Mouse (Mus musculus): ENCODE results near the gene Acacb. TPM values are rescaled to one million over a fixed set of nuclear protein-coding genes. Genes with fewer than 3 reads are reported as not detected.

Gene Acacb
- polyA plus RNA-seq (2014; fragmentation: Nextera tagmentation; extraction: Ambion mirVana) = 2.9 and 3.6 TPM in 2 replicates

DNA sequence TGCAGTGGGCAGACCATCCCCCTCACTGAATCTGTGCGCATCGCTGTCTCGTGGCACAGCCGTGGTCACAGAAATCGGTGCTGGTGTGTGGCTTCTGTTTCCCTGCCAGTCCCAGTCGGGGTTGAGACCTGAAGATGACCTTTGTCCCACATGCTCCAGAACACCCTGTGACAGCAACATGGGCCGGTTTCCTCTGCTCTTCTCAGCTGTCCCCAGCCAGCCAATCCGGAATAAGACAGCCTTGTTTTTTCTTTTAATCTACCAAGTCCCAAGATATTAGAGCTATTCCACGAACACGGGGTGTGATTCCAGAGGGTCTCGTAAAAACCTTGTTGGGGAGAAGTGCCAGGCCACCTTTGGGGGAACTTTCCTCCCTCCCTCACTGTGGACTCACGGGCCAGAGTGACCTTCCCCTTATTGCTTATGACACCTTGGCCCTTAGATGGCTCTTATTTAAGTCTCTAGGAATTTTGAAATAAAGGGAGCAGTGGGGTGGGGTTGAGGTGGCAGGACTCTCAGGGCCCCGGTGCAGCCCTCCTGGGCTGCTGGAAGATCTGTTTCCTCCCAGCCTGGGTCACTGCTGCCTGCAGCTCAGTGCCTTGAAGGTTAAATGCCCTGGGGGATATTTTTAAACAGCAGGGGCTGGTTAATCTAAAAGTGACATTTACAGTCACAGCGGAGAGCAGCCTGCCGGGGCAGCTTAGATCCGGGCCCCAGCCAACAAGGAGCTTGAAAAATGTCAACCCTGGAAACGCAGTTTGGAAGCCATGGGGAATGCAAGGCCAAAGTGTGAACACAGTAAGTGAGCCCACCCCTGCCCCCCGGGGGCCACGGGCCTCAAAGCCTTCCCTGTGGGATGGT lies at the start of gene Acacb:
Gene Acacb, plus strand, starts transcription at position 508 of the 861 bp plus-strand sequence.
- Histone ChIP-seq H3K27me3 (ENCODE audit: control insufficient read depth, insufficient read depth, low read length) (no peaks in the 10 kb centered on the region), H3K4me1 (ENCODE audit: control insufficient read depth, insufficient read depth, low read length) (no peaks in the 10 kb centered on the region), H3K4me3 (ENCODE audit: low read depth, low read length) (no peak within 1 kb of the TSS), H3K27ac (replicated peaks; ENCODE audit: low read depth, low read length) (no peak within 1 kb of the TSS), H3K36me3 (replicated peaks; ENCODE audit: control insufficient read depth, insufficient read depth, low read depth, low read length) (no peaks in the 10 kb centered on the region), H3K9me3 (replicated peaks; ENCODE audit: control insufficient read depth, low read length) (no peaks in the 10 kb centered on the region), H3K9ac (replicated peaks; ENCODE audit: low read length) (no peak within 1 kb of the TSS), H3K4me2 (ENCODE audit: low read depth, low read length) (no peak within 1 kb of the TSS)
- 35% methylated on average over 19 of the region's 19 CpGs for WGBS
- DNase-seq (ENCODE audit: low spot score) = peak; percentile 15
- no peak for ATAC-seq (replicated peaks; ENCODE audit: insufficient number of reproducible peaks, low FRiP score, low TSS enrichment, low read depth)

DNA sequence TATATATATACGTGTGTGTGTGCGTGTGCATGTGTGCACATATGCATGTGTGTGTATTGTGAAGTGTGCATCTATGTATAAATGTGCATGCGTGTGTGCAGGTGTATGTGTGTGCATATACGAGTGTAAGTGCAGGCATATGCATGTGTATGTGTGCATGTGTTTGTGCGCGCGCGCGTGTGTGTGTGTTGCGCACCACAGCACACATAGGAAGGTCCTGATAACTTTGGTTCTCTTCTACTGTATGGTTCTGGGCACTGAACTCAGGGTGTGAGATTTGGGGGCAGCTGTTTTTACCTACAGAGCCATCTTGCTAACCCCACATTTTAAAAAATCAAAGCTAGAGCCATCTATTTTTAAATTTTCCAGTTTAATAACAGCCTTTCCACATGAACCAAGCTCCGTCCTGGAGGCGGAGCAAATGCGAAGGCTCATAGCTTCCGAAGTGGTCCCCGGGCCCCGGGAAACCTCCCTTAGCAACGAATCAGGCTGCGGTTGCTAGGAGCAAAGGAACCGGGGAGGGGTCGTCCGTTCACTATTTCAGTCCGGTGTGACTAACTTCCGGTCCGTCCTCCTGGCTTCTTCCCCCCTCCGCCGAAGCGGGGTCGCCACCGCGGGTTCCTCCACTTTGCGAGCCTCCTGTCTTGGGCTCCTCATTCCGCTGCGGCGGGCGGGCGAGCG lies 46.5 kb upstream of the Acacb start:
- no peaks in the 10 kb centered on the region for H3K36me3 ChIP-seq (replicated peaks; ENCODE audit: control insufficient read depth, insufficient read depth, low read depth, low read length)
- H3K4me3 ChIP-seq (ENCODE audit: low read depth, low read length) = peak overlapping the region; percentile 92
- peak overlapping the region; percentile 93 for H3K9ac ChIP-seq (replicated peaks; ENCODE audit: low read length)
- WGBS = 7% methylated on average over 37 of the region's 37 CpGs
- H3K4me1 ChIP-seq (ENCODE audit: control insufficient read depth, insufficient read depth, low read length) = peaks cover 3% of the 10 kb centered on the region; the same call in 1 of the 2 replicates
- H3K27ac ChIP-seq (replicated peaks; ENCODE audit: low read depth, low read length) = no peak overlapping the region; the same call in 1 of the 2 replicates
- no peaks in the 10 kb centered on the region for H3K9me3 ChIP-seq (replicated peaks; ENCODE audit: control insufficient read depth, low read length)
- DNase-seq (ENCODE audit: low spot score) (peak; percentile 94), ATAC-seq (replicated peaks; ENCODE audit: insufficient number of reproducible peaks, low FRiP score, low TSS enrichment, low read depth) (peak; percentile 84)
- H3K27me3 ChIP-seq (ENCODE audit: control insufficient read depth, insufficient read depth, low read length) = no peaks in the 10 kb centered on the region
- peak overlapping the region; percentile 90 for H3K4me2 ChIP-seq (ENCODE audit: low read depth, low read length)

GRCm38 (mm10) chr5:114100390-114101099 lies 45.8 kb upstream of the Acacb start:
- no peak overlapping the region; the same call in 1 of the 2 replicates for H3K27ac ChIP-seq (replicated peaks; ENCODE audit: low read depth, low read length)
- H3K4me2 ChIP-seq (ENCODE audit: low read depth, low read length) = peak overlapping the region; percentile 90
- ATAC-seq (replicated peaks; ENCODE audit: insufficient number of reproducible peaks, low FRiP score, low TSS enrichment, low read depth) (peak; percentile 58), DNase-seq (ENCODE audit: low spot score) (no peak)
- peaks cover 3% of the 10 kb centered on the region; the same call in 1 of the 2 replicates for H3K4me1 ChIP-seq (ENCODE audit: control insufficient read depth, insufficient read depth, low read length)
- H3K36me3 ChIP-seq (replicated peaks; ENCODE audit: control insufficient read depth, insufficient read depth, low read depth, low read length) = no peaks in the 10 kb centered on the region
- peak overlapping the region; percentile 93 for H3K9ac ChIP-seq (replicated peaks; ENCODE audit: low read length)
- H3K4me3 ChIP-seq (ENCODE audit: low read depth, low read length) = peak overlapping the region; percentile 92
- 2% methylated on average over 43 of the region's 64 CpGs for WGBS
- H3K27me3 ChIP-seq (ENCODE audit: control insufficient read depth, insufficient read depth, low read length) = no peaks in the 10 kb centered on the region
- no peaks in the 10 kb centered on the region for H3K9me3 ChIP-seq (replicated peaks; ENCODE audit: control insufficient read depth, low read length)

- peaks cover 5% of the 10 kb centered on the region; the same call in 1 of the 2 replicates for H3K36me3 ChIP-seq (replicated peaks; ENCODE audit: control insufficient read depth, insufficient read depth, low read depth, low read length)
- no peak for ATAC-seq (replicated peaks; ENCODE audit: insufficient number of reproducible peaks, low FRiP score, low TSS enrichment, low read depth)
- H3K27ac ChIP-seq (replicated peaks; ENCODE audit: low read depth, low read length) = no peak overlapping the region
- DNase-seq (ENCODE audit: low spot score) = no peak
- no peaks in the 10 kb centered on the region for H3K9me3 ChIP-seq (replicated peaks; ENCODE audit: control insufficient read depth, low read length)
- no peak overlapping the region for H3K4me3 ChIP-seq (ENCODE audit: low read depth, low read length)
- peaks cover 3% of the 10 kb centered on the region; the same call in 1 of the 2 replicates for H3K4me1 ChIP-seq (ENCODE audit: control insufficient read depth, insufficient read depth, low read length)
- no peak overlapping the region for H3K9ac ChIP-seq (replicated peaks; ENCODE audit: low read length)
- H3K27me3 ChIP-seq (ENCODE audit: control insufficient read depth, insufficient read depth, low read length) = no peaks in the 10 kb centered on the region; the same call in 1 of the 2 replicates
- no peak overlapping the region for H3K4me2 ChIP-seq (ENCODE audit: low read depth, low read length)
- 86% methylated on average over 4 of the region's 4 CpGs for WGBS
Observed at GRCm38 (mm10) chr5:114101873-114102272, 44.5 kb upstream of the Acacb start.

DNA sequence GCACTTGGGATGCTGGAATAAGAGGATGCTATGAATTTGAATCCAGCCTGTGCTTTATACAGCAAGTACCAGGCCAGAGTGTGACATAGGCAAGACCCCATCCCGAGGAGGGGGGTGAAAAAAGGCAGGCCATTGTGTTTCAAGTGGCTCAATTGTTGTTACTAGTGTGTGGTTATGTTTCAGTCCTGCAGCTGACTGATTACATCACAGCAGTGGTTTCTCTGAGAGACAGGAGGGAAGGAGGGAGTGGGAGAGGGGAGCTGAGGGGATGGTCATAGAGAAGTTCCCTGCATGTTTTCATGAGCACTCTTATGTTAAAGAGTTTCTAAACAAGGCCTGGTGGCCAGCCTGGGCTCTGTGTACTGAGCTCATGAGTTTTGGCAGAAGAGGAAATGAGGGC lies 43.5 kb upstream of the Acacb start:
- H3K9ac ChIP-seq (replicated peaks; ENCODE audit: low read length) = no peak overlapping the region
- no peak overlapping the region for H3K4me3 ChIP-seq (ENCODE audit: low read depth, low read length)
- no peak overlapping the region for H3K4me2 ChIP-seq (ENCODE audit: low read depth, low read length)
- no peak for DNase-seq (ENCODE audit: low spot score)
- ATAC-seq (replicated peaks; ENCODE audit: insufficient number of reproducible peaks, low FRiP score, low TSS enrichment, low read depth) = no peak
- no peaks in the 10 kb centered on the region; the same call in 1 of the 2 replicates for H3K27me3 ChIP-seq (ENCODE audit: control insufficient read depth, insufficient read depth, low read length)
- whole genome bisulfite sequencing = 89% methylated on average over 1 of the region's 1 CpGs
- no peaks in the 10 kb centered on the region for H3K9me3 ChIP-seq (replicated peaks; ENCODE audit: control insufficient read depth, low read length)
- peaks cover 5% of the 10 kb centered on the region; the same call in 1 of the 2 replicates for H3K36me3 ChIP-seq (replicated peaks; ENCODE audit: control insufficient read depth, insufficient read depth, low read depth, low read length)
- peaks cover 3% of the 10 kb centered on the region; the same call in 1 of the 2 replicates for H3K4me1 ChIP-seq (ENCODE audit: control insufficient read depth, insufficient read depth, low read length)
- H3K27ac ChIP-seq (replicated peaks; ENCODE audit: low read depth, low read length) = no peak overlapping the region

- peaks cover 9% of the 10 kb centered on the region for H3K36me3 ChIP-seq (replicated peaks; ENCODE audit: control insufficient read depth, insufficient read depth, low read depth, low read length)
- no peak overlapping the region for H3K9ac ChIP-seq (replicated peaks; ENCODE audit: low read length)
- 92% methylated on average over 16 of the region's 16 CpGs for WGBS
- H3K27ac ChIP-seq (replicated peaks; ENCODE audit: low read depth, low read length) = no peak overlapping the region
- no peaks in the 10 kb centered on the region; the same call in 1 of the 2 replicates for H3K27me3 ChIP-seq (ENCODE audit: control insufficient read depth, insufficient read depth, low read length)
- H3K4me2 ChIP-seq (ENCODE audit: low read depth, low read length) = no peak overlapping the region
- DNase-seq (ENCODE audit: low spot score) (no peak), ATAC-seq (replicated peaks; ENCODE audit: insufficient number of reproducible peaks, low FRiP score, low TSS enrichment, low read depth) (no peak)
- no peaks in the 10 kb centered on the region for H3K4me1 ChIP-seq (ENCODE audit: control insufficient read depth, insufficient read depth, low read length)
- no peak overlapping the region for H3K4me3 ChIP-seq (ENCODE audit: low read depth, low read length)
- no peaks in the 10 kb centered on the region for H3K9me3 ChIP-seq (replicated peaks; ENCODE audit: control insufficient read depth, low read length)
Observed at GRCm38 (mm10) chr5:114106391-114106935, 39.9 kb upstream of the Acacb start.

DNA sequence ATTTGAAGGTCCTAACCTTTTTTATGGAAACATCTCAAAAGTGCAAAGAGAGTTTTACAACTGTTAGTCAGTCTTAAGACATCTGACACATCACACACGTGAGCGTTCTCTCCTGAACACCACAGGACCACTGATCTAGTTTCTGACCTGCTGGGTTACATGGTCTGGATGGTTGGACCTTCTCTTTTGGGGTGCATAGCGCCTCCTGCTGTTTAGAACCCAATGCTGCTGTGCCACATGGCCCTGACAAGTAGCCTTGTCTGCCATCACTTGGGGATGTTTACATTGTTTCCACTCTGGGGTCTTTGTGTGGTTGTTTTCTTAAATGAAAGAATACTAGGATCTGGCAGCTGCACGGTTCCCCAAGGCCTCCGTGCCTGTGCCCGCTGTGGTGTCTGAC lies 33.0 kb upstream of the Acacb start:
- Histone ChIP-seq H3K27me3 (ENCODE audit: control insufficient read depth, insufficient read depth, low read length) (no peaks in the 10 kb centered on the region), H3K36me3 (replicated peaks; ENCODE audit: control insufficient read depth, insufficient read depth, low read depth, low read length) (peaks cover 5% of the 10 kb centered on the region), H3K4me3 (ENCODE audit: low read depth, low read length) (no peak overlapping the region), H3K4me1 (ENCODE audit: control insufficient read depth, insufficient read depth, low read length) (no peaks in the 10 kb centered on the region), H3K27ac (replicated peaks; ENCODE audit: low read depth, low read length) (no peak overlapping the region), H3K4me2 (ENCODE audit: low read depth, low read length) (no peak overlapping the region), H3K9ac (replicated peaks; ENCODE audit: low read length) (no peak overlapping the region), H3K9me3 (replicated peaks; ENCODE audit: control insufficient read depth, low read length) (no peaks in the 10 kb centered on the region)
- ATAC-seq (replicated peaks; ENCODE audit: insufficient number of reproducible peaks, low FRiP score, low TSS enrichment, low read depth) (no peak), DNase-seq (ENCODE audit: low spot score) (no peak)
- WGBS = 78% methylated on average over 6 of the region's 6 CpGs
